Mouse (Mus musculus) heart, postnatal 0 days (tissue): ENCODE data around the gene Vmn2r86.
"Not testable (repeated sequence)": the region's sequence is repeated elsewhere in the genome, so short reads cannot be mapped to it uniquely, and the experiment has no call there.

Experiments
- CTCF ChIP-seq: IDR thresholded peaks from 2 replicates; pipeline ENCODE4 v1.5.1; 2016; ENCODE audit warnings: antibody characterized with exemption, control low read depth, low read depth
- EP300 ChIP-seq: IDR thresholded peaks from 2 replicates; pipeline ENCODE4 v1.6.1; 2016; ENCODE audit warnings: antibody characterized with exemption, low read depth

GRCm38 (mm10) chr10:130434185-130434898 is 21.5 kb downstream of the Vmn2r86 start:
- not testable (repeated sequence) for TF ChIP-seq CTCF, EP300
